Mouse (Mus musculus) lung, postnatal 0 days (tissue): Measurements from ENCODE around the gene Fancf.

Source experiments
- CTCF ChIP-seq: IDR thresholded peaks from 2 replicates; pipeline ENCODE4 v1.5.1; 2016; ENCODE audit warnings: antibody characterized with exemption, mild to moderate bottlenecking
- EP300 ChIP-seq: IDR thresholded peaks from 2 replicates; pipeline ENCODE4 v1.6.1; 2016; ENCODE audit warnings: antibody characterized with exemption, mild to moderate bottlenecking, control low read depth

DNA sequence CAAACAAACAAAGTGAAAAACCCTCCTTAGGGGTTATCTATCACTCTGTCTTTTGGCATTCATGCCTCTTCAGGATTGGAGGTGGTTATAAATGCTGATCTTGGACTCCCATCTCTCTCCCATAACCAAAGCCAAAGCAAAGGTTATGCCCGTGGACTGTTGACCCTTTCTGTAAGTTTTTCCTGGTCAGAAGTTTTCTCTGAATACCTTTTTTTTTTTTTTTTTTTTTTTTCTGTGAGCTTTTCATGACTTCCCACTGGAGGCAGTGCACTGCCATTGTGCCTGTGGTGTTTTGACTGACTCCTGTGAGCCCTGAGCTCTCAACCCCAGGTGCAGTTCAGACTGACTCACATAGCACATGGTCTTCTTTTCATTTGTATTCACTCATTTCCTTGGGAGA lies 5.9 kb upstream of the Fancf start:
- no peak for TF ChIP-seq EP300
- TF ChIP-seq CTCF = no peak
